Mouse (Mus musculus) liver, adult 2 months (tissue): ENCODE data around the gene Kcnab1. TPM values are rescaled to one million over a fixed set of nuclear protein-coding genes. Genes with fewer than 3 reads are reported as not detected.

Experiments used
- DNase-seq: peaks from one replicate; pipeline ENCODE4 v3.0.0-alpha.2; 2011; ENCODE audit warnings: low read depth, low spot score; ENCODE audit errors: extremely low read depth
- H3K27ac ChIP-seq: fragments of 200-500 bp; replicated peaks from 2 replicates; pipeline ENCODE4 v1.5.1; 2012; ENCODE audit warnings: low read depth, mild to moderate bottlenecking, control low read depth, inconsistent platforms, low read length; ENCODE audit not compliant: insufficient read depth
- H3K27me3 ChIP-seq: fragments of 200-500 bp; 2 replicates; pipeline ENCODE4 v1.6.1; 2012; ENCODE audit warnings: mild to moderate bottlenecking, moderate library complexity, low read length, inconsistent platforms; ENCODE audit not compliant: control insufficient read depth, insufficient read depth
- H3K36me3 ChIP-seq: fragments of 200-500 bp; 2 replicates; pipeline ENCODE4 v1.6.1; 2012; ENCODE audit warnings: low read length, inconsistent platforms; ENCODE audit not compliant: control insufficient read depth, insufficient read depth
- H3K4me1 ChIP-seq: fragments of 200-500 bp; 2 replicates; pipeline ENCODE4 v1.6.1; 2011; ENCODE audit warnings: low read length; ENCODE audit not compliant: control insufficient read depth, insufficient read depth
- H3K4me3 ChIP-seq: fragments of 200-500 bp; 2 replicates; pipeline ENCODE4 v1.5.1; 2011; ENCODE audit warnings: low read depth, mild to moderate bottlenecking, control low read depth, low read length, moderate library complexity; ENCODE audit not compliant: insufficient read depth
- H3K79me2 ChIP-seq: fragments of 200-500 bp; 2 replicates; pipeline ENCODE4 v1.6.1; 2012; ENCODE audit warnings: inconsistent platforms, mild to moderate bottlenecking, low read length, moderate library complexity; ENCODE audit not compliant: control insufficient read depth, insufficient read depth
- H3K9ac ChIP-seq: fragments of 200-500 bp; 2 replicates; pipeline ENCODE4 v1.6.1; 2012; ENCODE audit warnings: low read depth, mild to moderate bottlenecking, control low read depth, inconsistent platforms, low read length
- CTCF ChIP-seq: fragments of 200-500 bp; IDR thresholded peaks from 2 replicates; pipeline ENCODE4 v1.5.1; 2011; ENCODE audit warnings: low read depth, low read length, control low read depth
- POLR2A ChIP-seq: fragments of 200-500 bp; IDR thresholded peaks from 2 replicates; pipeline ENCODE4 v1.6.1; 2011; ENCODE audit warnings: low read length, control low read depth; ENCODE audit not compliant: insufficient read depth; ENCODE audit errors: extremely low read depth
- WGBS: fragments of 180-500 bp; shearing (Covaris S2); methylation state at CpG from one replicate; pipeline ENCODE4 v1.1.7; 2018; 5-methylcytosine and 5-hydroxymethylcytosine counted together
- polyA plus RNA-seq: library from polyadenylated mRNA; depleted of rRNA; stranded (reverse); fragments of >200 nt; gene quantifications from 2 replicates; pipeline ENCODE4 v1.2.3, GENCODE M21; 2012
- total RNA-seq: library from RNA; depleted of rRNA; stranded (reverse); fragments of >200 nt; gene quantifications from 2 replicates; pipeline ENCODE4 v1.2.3, GENCODE M21; 2014

The Kcnab1 gene
- total and polyA plus RNA-seq, 2 experiments = 0.06 to 0.28 TPM

DNA sequence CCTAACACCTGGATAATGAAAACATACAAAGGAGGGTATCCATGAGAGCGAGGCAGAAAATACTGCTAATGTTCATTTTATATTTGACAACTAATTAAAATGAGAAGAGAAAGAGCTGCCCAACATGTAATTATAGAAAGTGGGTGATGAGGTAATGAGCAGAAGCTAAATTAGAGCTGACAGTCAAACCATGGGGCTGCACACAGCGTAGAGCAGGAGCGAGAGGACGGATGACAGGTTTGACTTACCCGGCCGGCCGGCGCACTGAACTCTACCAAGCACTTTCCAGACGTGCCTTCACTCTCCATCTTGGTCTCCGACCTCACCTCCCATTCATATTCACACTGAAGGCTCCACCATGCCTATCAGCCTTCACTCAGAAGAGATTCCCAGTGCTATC, 168.6 kb downstream of the Kcnab1 start:
- WGBS = 92% methylated on average over 10 of the region's 10 CpGs

DNA sequence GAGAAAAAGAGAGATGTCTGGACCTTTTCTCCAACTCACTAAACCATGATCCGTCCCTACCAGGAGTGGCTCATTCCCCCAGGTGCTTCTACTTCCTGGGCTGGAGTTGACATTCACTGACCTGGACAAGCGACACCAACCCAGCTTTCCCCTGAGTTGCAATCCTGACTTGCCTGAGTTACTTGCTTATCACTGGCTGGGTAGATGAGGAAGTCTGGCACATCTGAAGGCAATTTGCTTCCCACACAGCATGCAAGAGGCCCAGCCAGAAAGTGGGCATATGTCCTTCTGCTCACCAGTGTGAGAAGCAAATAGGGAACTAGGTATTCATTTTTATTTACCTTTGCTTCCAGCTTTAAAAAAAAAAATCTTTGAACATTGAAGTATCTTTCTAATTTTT, 174.2 kb downstream of the Kcnab1 start:
- 83% methylated on average over 2 of the region's 2 CpGs for WGBS
- Histone ChIP-seq H3K27me3 (no peaks in the 10 kb centered on the region), H3K36me3 (no peaks in the 10 kb centered on the region), H3K4me3 (no peak overlapping the region), H3K9ac (no peak overlapping the region), H3K4me1 (no peaks in the 10 kb centered on the region), H3K27ac (no peak overlapping the region), H3K79me2 (no peaks in the 10 kb centered on the region)
- DNase-seq = no peak
- no peak for TF ChIP-seq CTCF
- no peak for TF ChIP-seq POLR2A

More for the DNA sequence above, 168.6 kb downstream of the Kcnab1 start:
- Histone ChIP-seq H3K4me1 (no peaks in the 10 kb centered on the region), H3K4me3 (no peak overlapping the region), H3K79me2 (no peaks in the 10 kb centered on the region), H3K36me3 (no peaks in the 10 kb centered on the region), H3K9ac (no peak overlapping the region), H3K27me3 (no peaks in the 10 kb centered on the region), H3K27ac (no peak overlapping the region)
- no peak for DNase-seq
- TF ChIP-seq POLR2A = no peak
- TF ChIP-seq CTCF = no peak

DNA sequence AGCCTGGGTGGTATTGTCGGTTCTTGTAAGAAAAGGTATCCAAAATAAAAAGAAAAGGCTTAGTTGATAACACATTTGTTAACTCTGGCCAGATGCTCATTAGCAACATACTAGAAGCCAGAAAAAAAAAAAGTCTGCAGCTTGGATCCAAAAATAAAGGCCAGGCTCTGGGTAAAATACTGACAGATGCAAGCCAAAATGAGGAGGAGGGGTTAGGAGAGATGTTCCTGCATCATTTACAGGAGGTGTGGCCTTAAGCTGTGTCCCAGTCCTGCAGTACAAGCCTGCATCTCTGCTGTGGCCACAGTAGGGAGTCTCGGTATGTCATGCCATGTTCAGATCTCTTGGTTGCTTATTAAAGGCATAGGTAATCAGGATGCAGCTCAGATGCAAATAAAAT, 179.8 kb downstream of the Kcnab1 start:
- WGBS = 92% methylated on average over 2 of the region's 2 CpGs
- Histone ChIP-seq H3K27me3 (no peaks in the 10 kb centered on the region), H3K4me3 (no peak overlapping the region), H3K27ac (no peak overlapping the region), H3K9ac (no peak overlapping the region), H3K4me1 (no peaks in the 10 kb centered on the region), H3K79me2 (no peaks in the 10 kb centered on the region), H3K36me3 (no peaks in the 10 kb centered on the region)
- DNase-seq = no peak
- no peak for TF ChIP-seq CTCF
- no peak for TF ChIP-seq POLR2A

DNA sequence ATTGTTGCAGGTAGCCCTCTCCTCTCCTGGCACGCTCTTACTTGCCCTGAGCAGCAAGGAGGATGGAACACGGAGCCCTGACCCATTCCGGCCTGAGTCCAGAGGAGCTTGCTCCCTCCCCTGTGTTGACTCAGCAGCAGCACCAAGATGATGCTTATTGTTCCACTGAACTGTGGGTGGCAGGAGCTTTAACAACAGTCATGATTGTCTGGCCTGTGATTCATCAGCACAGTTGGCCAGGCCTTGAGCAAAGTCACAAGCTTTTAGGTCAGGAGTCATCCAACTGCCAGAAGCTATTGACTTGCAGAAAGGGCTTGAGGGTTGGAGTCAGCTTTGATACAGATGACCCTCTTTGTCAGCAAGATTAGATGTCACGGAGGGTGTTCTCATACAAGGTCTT, 187.8 kb downstream of the Kcnab1 start:
- Histone ChIP-seq H3K4me1 (no peaks in the 10 kb centered on the region), H3K4me3 (no peak overlapping the region), H3K36me3 (no peaks in the 10 kb centered on the region), H3K79me2 (no peaks in the 10 kb centered on the region), H3K9ac (no peak overlapping the region), H3K27ac (no peak overlapping the region), H3K27me3 (no peaks in the 10 kb centered on the region)
- no peak for DNase-seq
- TF ChIP-seq CTCF = no peak
- TF ChIP-seq POLR2A = no peak
- 74% methylated on average over 4 of the region's 4 CpGs for WGBS

DNA sequence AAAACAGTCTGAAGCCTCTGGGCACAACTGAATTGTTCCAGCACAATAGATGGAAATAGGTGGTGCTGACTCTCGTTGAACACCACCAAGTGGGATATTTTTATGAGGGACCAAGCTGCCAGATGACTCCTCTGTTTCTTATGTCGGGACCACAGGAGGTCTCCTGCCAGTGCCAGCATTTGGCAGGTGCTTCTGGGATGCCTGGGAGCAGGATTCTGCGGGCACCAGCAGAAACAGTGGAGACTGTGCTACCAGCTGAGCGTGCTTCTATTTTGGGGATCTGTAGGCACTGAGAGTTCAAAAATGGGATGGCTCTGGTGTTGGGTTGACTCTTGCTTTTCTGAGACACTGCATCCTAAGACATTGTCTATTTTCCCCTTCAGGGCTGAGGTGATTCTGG, 190.0 kb downstream of the Kcnab1 start:
- TF ChIP-seq CTCF = no peak
- TF ChIP-seq POLR2A = no peak
- H3K36me3 ChIP-seq = no peaks in the 10 kb centered on the region
- H3K9ac ChIP-seq = no peak overlapping the region
- H3K4me1 ChIP-seq = no peaks in the 10 kb centered on the region
- H3K27me3 ChIP-seq = no peaks in the 10 kb centered on the region
- 84% methylated on average over 4 of the region's 4 CpGs for WGBS
- no peak overlapping the region for H3K27ac ChIP-seq
- no peak for DNase-seq
- no peak overlapping the region for H3K4me3 ChIP-seq
- no peaks in the 10 kb centered on the region for H3K79me2 ChIP-seq

DNA sequence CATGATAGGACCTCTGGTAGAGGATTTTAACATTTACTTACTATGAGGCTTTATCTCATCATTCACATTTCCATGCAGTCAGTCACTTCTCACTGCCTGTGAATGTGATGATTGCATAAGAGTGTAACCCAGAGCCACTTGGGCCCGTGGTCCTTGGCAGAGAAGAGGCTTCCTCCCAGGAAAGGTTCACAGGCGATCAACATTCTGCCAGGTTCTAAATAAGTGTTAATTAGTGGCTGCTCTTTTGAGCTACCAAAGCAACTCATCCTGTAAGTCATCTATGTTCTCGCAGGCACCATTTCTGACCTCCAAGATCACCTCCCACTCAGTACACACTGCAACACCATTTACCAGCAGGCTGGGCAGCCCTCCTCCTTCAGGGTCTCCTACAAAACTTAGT, 192.3 kb downstream of the Kcnab1 start:
- no peaks in the 10 kb centered on the region for H3K27me3 ChIP-seq
- H3K36me3 ChIP-seq = no peaks in the 10 kb centered on the region
- 35% methylated on average over 3 of the region's 3 CpGs for WGBS
- TF ChIP-seq CTCF = no peak
- no peak for TF ChIP-seq POLR2A
- no peak overlapping the region for H3K27ac ChIP-seq
- DNase-seq = no peak
- H3K4me1 ChIP-seq = no peaks in the 10 kb centered on the region
- H3K79me2 ChIP-seq = no peaks in the 10 kb centered on the region
- H3K9ac ChIP-seq = no peak overlapping the region
- H3K4me3 ChIP-seq = no peak overlapping the region
